Mouse (Mus musculus) WW6 (cell line): Measurements from ENCODE around the gene Agk.

Source experiments
- DNase-seq: peaks from one replicate; pipeline ENCODE4 v3.0.0-alpha.2; 2013; ENCODE audit warnings: low read depth, low spot score

Gene Agk

DNA sequence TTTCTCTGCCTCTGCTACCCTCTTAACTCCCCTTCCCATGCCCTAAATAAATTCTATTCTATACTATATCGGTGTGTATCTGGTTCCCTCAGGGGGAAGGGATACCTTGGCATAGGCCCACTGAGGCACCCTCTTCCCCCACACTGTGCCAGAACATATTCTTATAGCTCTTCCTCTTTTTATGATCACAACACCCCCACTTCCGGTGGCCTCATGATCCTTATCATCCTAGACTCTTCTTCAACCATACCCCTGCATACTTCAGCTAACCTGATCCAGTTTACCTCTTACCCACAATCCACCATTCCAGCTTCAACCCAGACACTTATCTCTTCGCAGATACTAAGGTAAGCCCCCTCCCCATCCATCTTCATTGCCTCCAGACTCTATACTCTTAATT is 86.1 kb downstream of the Agk start:
- DNase-seq = no peak

DNA sequence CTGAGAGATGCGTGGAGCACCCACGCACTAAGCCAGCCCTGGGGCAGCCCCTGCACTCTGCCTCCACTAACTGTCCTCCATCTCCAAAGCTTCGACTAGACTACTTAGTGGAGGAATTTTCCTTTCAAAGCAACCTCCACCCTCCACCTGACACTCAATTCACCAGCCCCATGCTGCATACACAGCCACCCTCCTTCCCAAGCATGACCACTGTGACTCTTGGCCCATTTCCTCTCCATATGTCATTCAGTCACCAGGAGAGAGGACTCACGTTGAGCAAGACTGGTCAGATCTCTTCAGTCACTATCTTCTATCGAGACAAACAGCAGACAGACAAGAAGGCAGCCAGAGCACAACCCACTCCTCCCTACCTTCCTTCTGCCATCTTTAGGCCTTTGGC is 88.1 kb downstream of the Agk start:
- DNase-seq = no peak

DNA sequence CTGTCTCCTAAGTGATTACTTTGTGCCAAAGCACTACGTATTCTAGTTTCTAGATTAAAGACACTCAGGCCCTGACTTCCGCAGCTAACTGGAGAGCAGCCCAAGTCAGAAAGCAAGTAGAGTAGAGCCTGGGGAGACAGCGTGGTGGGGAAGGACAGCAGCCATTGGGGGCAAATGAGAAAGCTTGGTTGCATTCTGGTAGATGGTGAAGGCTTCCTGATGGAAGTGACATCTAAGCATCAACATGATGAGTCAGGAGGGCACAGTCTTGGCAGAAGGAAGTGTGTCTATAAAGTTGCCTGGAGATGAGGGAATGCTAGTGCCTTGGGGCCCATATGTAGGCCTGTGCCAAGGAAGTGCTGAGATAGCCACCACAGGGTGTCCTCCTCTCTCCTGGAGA is 88.6 kb downstream of the Agk start:
- no peak for DNase-seq

DNA sequence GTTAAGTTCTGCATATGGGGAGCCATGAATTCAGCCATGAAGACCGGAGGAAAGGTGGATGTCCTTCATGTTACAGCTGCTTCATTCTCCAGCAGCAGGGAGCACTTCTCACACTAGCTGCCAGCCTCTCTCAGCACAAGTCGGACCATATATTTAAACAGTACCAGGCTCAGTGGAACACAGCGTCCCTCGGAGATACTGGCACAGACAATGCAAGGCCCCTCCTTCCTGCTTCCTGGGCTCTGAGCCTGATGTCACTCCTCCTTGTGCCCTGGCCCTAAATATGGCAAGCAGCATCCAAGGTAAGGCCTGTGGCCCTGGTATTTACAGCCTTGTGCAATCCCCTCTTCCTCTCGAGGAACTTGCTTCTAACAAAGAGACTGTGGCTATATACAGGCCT is 90.8 kb downstream of the Agk start:
- no peak for DNase-seq

DNA sequence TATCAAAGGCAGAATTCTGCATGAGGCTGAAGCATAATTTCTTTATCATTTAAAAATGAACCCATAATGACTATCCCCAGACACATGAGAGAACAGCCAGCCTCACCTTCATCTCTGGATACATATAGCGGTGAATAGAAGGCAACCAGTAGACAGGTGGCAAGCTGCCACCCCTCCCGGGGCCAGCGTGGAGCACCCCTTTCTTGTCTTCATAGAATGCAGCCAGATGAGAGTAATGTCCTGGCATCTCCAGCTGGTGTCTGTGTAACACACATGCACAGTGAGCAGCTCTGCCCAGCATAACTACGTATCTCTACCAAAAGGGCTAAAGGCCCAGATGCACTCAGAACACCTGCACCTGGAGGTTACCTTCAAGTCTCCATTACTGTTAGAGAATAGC is 93.4 kb downstream of the Agk start:
- DNase-seq = no peak

DNA sequence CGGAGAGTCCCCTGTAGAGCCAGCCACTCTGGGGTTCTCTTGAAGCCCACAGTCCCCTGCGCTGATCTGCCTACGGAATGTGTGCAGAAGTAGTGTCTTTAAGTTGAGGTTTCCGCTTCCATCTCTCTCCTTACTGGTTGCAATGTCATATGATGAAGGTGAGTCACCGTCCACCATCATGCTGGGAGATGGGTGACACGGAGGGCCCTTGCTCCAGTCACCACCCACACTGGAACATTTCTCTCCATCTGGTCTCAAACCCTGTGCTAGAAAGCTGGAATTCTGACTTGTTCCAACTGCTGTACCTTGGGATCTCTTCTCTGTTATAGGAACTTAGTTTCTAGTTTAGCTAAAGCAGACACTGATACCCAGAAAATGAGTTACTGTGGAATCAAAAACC is 96.1 kb downstream of the Agk start:
- DNase-seq = no peak

DNA sequence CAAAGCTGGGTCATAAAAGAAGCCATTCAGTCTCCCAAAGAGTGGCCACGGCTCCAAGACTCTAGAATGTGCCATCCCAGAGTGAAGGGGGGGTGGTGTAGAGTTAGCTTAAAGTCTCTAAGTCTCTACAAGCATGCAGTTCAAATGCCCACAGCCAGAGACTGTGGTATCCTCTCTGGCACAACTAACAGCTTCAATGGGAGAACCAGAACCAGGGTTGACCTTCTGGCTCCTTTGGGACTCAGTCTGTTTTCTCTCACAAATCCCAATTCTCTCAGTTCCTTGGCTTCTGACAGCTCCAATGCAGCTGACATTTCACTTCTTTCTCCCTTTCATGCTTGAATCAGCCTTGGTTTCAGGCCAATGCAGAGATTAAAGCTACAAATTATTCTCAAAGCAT is 98.0 kb downstream of the Agk start:
- no peak for DNase-seq

DNA sequence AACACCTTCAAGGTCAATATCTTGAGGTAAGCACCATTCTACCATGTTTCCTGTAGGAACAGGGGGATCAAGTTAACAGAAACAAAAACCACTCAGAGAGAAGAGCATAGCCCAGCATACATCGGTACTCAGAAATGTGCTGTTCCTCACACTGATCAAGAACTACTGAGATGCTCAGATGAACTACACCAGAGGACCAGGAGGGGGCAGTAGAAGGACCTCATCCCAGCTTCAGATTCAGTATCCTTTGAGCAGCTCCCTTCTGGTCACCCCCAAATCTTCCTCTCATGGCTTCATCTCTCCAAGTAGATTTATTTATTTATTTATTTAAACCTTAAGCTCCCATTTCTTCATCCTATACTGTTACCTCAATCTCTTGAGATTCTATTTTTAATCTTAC is 98.8 kb downstream of the Agk start:
- no peak for DNase-seq

DNA sequence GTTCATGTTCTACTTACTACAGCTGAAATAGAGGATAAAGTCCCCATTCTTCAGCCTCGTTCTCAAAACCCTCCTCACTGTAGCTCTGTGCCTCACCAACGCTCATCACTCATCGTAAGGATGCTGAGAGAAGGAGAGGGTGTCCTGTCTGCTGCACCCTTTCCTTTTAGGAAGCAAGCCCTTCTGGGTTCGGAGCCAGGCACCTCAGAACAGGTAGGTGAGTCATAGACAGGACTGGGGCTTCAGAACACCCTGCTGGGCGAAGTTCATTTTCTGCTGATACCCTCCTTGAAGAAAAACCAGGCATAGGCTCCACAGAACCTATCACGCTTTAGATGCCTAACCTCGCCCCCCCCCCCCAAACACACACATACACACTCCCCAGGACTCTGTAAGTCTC is 102.5 kb downstream of the Agk start:
- no peak for DNase-seq

DNA sequence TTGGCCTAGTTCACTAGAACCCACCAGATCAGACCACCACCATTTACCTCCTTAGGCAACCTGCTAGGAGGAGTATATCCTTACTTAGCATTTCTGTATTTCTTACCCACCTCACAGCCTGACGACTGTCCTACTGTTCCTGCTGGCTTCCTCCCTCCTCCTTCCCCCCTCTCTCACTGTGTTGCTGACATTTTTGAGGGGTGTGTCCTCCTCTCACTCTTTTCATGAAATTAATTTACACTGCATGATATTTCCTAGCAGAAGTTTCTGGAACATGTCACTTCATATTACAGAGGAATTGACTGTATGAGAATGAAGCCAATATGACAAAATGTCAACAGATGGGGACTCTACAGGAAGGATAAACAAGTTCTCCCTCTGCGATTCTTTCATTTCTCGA is 103.7 kb downstream of the Agk start:
- DNase-seq = no peak

DNA sequence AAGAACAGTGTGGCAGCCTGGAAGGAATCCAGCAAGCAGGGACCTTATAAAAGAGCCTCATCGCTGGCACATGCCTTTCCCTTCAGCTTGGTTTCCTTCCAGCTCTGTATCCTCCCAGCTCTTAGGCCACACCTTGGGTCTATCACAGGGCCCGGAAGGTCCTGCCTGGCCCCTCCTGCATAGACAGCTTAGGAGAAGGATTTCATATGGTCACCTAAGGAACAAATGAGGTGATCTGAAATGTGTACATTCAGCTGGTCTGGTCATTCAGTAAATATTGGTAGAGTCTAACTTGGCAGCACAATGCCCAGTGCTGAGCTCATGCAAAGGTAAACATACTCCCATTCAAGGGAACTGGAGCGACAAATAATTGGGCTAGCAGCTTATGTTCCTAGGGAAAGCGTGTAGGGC is 104.6 kb downstream of the Agk start:
- DNase-seq = no peak

DNA sequence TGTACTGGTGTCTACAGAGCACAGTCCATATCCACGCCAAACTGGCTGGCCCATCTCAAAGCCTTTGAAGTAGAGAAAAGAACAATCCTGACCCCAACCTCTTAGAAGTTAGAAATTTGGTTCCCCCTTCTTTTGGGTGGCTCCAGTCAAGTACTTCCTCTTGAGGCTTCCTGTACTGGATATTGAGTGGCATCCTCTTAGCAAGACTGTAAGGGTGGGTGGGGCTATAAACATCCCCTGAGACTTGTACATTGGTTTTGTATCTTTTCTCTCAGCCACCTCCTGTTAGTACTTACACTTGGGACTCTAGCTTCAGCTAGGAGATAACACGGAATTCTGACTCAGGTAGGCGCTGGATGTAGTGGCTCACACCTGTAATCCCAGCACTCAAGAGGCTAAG is 105.3 kb downstream of the Agk start:
- DNase-seq = no peak

DNA sequence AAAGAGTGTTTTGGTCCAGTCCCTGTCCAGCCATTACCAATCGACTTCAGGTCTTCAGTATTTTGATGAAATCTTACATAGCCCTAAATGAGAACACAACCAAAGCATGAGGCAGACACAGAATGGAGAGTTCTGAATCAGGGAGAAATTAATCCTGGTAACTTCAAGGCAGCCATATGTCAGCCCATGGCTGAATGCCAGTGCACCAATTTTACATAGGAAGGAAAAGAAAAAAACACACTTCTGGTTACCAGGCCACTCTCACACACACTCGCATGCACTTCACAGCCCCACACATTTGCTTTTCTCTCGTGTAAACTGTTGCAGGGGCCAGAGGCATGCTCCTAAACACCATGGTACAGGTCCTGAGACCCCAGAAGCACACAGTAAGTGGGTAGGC is 105.9 kb downstream of the Agk start:
- no peak for DNase-seq

DNA sequence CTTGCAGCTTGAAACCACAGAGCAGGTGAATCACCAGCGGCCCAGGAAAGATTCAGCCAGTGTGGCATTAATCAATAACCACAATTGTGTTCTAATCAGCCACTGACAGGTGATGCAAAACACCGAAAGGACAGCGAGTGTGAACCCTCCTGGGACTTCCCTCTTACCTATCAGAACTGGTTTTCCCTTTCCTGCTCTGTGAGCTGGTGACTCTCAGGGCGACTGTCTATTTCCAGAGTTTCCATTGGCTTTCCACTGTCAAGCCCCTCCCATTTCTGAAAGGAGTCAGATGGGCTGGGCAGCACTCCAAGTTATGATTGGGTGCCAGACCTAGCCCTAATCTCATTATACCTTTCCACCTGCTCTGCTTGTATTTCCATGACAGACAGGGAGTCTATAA is 106.4 kb downstream of the Agk start:
- DNase-seq = no peak

DNA sequence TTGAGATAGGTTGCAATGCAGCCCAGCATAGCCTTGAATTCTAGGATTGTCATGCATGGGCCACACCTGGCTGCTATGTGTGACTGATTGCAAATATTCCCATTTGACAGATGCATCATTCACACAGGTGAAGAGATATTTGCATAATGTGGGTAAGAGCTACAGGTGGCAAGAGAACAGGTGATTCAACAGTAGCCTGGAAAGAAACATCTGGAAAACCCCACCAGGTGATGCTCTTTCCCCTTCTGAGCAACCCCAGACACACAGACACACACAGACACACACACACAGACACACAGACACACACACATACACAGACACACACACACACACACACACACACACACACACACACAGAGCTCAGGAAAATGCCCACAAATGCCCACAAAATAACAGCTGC is 106.8 kb downstream of the Agk start:
- no peak for DNase-seq

DNA sequence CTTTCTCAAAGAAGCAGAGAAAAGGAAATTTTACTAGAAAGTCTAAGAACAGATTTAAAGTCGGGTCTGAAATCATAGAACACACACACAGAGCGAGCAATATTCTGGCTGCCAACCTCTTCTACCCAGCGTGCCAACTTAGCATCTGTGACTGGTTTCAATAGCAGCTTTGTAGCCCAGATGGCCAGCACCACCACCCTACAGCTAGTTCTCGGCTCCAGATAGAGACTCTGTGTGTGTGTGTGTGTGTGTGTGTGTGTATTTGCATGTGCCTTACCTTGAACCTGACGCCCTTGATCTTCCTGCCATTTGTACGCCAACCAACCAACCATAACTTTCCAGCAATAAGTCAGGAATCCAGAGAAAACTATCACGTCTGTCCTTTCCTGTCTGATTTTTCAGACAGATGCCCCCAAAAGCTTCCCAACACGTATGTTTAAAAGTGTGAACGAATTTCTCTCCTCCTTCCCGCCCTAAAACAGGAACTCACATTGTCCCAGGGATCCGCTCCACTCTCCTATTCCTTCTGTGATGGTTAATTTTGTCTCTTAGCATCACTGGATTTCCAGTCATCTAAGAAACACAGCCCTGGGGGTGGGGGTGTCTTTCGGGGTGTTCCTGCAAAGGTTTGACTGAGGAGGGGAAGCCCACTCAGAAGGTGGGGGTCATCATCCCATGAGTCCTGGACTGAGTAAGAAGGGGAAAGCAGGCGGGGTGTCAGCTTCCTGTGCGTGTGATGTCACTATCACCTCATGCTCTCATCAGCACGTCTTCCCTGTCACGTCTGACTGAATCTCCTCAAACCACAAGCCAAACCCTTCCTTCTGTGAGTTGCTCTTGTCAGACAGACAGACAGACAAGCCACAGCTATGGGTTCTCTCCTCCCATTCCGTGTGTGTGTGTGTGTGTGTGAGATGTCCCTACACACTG is 107.6 kb downstream of the Agk start:
- no peak for DNase-seq

DNA sequence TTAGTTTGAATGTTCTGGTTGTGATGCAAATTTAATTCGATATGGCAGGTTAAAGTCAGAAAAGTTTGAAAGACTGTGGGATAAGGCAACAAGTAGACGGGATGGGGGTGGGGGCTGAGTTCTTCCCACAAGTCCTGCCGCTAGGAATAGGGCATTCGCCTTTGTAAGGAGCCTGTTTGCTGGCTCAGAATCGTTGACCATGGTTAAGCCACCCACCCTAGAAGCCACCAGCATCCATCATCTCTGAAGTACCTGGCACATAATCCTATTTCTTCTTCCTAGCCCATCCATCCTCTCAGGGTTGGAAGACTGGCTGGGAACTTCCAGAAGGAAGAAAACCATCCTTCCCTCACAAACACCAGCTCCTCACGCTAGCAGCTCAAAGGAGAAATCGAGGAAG is 109.7 kb downstream of the Agk start:
- no peak for DNase-seq

DNA sequence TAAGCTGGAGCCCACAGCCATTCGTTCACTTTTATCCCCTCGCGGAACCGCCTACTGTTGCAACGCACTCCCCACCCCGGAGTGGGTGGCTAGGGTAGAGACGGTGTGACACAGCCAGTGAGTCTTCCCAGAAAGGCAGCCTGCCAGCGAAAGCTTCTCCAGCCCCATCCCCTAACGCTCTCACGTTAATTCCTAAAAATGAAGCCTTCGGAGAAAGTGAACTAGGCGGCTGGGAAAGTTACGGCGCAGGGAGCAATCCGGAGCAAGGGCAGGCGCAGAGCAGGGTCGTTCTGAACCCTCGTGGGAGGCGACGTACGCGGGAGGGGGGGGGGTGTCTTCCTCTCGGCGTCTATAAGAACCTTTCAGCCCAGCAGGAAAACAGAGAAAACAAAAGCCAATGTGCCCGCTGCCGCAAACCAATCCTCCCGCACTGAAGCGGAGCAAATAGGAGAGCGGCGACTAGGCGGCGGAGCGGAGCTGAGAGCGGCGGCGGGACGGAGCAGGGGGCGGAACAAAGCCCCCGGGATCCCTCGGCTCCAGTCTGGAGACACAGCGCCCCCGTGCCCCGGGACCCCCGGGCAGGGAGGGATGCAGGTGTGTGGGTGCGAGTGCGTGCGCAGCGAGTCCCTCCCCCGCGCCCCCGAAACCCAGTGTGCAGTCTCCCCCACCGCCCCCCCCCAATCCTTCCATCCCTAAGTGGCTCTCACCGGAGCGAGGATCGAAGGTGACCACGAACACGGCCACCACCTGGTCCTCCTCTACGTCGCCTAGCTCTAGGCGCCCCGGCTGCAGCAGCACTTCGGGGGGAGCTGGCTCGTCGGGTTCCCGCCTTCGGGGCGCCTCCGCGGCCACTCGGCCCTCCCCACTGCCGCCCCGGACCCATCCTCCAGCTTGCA is 110.4 kb downstream of the Agk start:
- DNase-seq = no peak

DNA sequence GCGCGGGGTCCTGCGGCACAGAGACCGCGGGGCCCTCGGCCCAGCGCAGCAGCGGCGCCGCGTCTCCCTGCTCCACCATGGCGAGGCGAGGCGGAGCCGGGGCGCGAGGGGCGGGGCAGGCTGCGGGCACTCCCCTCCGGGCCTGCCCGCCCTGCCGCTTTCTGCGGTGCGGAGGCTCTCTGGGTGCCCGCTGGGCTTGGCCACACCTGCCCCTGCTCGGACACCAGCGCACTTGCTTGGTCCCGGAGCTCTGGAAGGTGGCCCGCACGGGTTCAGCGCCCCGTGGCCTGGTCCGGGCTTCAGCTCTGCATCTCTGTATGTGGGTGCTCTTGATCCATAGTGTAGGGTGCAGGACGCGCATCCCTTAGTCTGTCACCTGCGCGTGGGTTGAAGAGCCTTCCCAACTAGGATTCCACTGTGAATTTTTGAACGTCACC is 111.1 kb downstream of the Agk start, which contains the start of gene E330009J07Rik:
Gene E330009J07Rik, minus strand, starts transcription at position 89 of the 437 bp plus-strand sequence.
- DNase-seq = no peak

DNA sequence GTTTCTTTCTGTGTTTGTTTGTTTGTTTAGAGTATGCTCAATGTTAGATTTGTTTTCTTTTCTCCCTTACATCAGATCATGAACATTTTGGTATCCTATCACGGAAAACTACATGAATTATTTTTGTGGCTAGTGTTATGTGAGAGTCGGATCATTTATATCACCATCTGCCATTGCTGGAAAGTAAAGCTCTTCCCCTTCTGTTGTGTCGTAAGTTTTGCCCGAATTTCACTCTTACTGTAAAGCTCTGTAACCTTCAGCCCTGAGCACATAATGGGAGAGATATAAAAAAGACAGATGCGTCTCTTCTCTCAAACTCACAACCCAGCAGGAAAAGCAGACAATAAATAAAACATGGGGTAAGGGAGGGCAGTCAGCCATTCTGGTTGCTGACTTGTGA is 114.0 kb downstream of the Agk start, which contains the start of gene Wee2:
Gene Wee2, plus strand, starts transcription at position 153 of the 400 bp plus-strand sequence.
- DNase-seq = no peak

DNA sequence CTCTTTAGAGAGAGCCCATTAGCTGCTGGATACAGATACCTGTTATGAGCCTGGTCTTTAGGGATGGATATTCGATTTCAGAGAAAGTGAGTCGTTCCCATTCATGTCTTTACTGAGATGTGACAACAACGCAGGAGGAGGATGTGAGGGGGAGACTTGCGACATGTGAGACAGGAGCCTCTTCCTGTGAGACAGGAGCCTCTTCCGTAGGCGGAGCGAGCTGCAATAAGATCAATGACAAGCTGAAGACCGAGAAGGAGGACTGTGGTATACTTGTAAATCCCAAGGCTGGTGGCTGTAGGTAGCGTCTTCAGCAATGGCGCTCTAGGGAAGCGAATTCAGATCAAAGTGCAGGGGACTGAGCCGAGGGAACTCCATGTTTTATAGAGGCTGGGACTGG is 114.8 kb downstream of the Agk start:
- no peak for DNase-seq

DNA sequence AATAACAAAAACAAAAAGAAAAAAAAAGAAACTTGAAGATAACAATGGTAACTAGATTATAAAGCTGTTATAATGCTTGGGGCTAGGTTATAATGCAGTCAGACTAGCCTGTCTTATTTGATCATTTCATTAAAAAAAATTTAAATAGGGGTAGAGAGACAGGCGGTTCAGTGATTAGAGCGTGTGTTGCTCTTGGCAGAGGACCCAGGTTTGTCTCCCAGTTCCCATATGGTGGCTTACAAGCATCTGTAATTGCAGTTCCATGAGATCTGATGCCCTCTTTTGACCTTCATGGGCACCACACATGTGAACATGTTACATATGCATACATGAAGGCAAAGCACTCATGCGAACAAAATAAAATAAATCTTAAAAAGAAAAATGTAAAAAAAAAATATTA is 116.3 kb downstream of the Agk start:
- no peak for DNase-seq

DNA sequence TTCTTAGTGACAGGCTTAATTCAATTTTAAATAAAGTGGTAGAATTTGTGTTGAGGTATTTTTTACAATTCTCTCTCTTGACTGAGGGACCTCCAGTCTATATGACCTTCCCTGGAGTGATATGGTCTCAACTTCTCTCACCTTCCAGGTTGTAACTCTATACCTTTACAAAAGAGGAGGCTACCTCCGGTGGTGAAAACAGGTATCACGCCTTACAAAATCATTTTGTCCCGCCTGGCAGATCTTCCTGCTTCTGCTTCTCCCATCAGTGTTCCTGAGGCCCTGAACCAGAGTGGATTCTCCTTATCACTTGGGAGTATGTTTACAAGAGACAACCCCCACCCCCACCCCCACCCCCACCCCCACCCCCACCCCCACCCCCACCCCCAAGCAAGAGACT is 116.8 kb downstream of the Agk start:
- no peak for DNase-seq
